Mouse (Mus musculus): ENCODE data around the gene Fam208a. TPM values are rescaled to one million over a fixed set of nuclear protein-coding genes. Genes with fewer than 3 reads are reported as not detected.

Fam208a gene
- polyA plus RNA-seq, 1 experiment: 43.3 TPM

GRCm38 (mm10) chr14:27440921-27441320, 12.3 kb downstream of the Fam208a start:
- Histone ChIP-seq H3K36me3 (ENCODE audit: control insufficient read depth, insufficient read depth, low read length, poor library complexity, severe bottlenecking) (peaks cover 24% of the 10 kb centered on the region), H3K9ac (ENCODE audit: low read depth, poor library complexity, severe bottlenecking) (no peak overlapping the region), H3K27ac (ENCODE audit: insufficient read depth, low read length) (no peak overlapping the region), H3K4me1 (ENCODE audit: control insufficient read depth, insufficient read depth, low read length) (no peaks in the 10 kb centered on the region), H3K4me3 (ENCODE audit: low read depth, low read length) (no peak overlapping the region), H3K9me3 (replicated peaks; ENCODE audit: control insufficient read depth, insufficient read depth, low read length, poor library complexity, severe bottlenecking) (no peaks in the 10 kb centered on the region), H3K27me3 (ENCODE audit: control insufficient read depth, insufficient read depth, low read length, poor library complexity, severe bottlenecking) (no peaks in the 10 kb centered on the region)
- TF ChIP-seq CTCF (IDR thresholded peaks at IDR 0.05; ENCODE audit: low read depth, low read length) (no peak), EP300 (IDR thresholded peaks at IDR 0.05; ENCODE audit: insufficient read depth, low read depth, low read length) (no peak), POLR2A (IDR thresholded peaks at IDR 0.05; ENCODE audit: insufficient read depth, low read length) (no peak)

GRCm38 (mm10) chr14:27444851-27445281, 16.2 kb downstream of the Fam208a start:
- peaks cover 43% of the 10 kb centered on the region for H3K36me3 ChIP-seq (ENCODE audit: control insufficient read depth, insufficient read depth, low read length, poor library complexity, severe bottlenecking)

GRCm38 (mm10) chr14:27446963-27447362, 18.3 kb downstream of the Fam208a start:
- TF ChIP-seq POLR2A (IDR thresholded peaks at IDR 0.05; ENCODE audit: insufficient read depth, low read length) (no peak), EP300 (IDR thresholded peaks at IDR 0.05; ENCODE audit: insufficient read depth, low read depth, low read length) (no peak), CTCF (IDR thresholded peaks at IDR 0.05; ENCODE audit: low read depth, low read length) (no peak)
- Histone ChIP-seq H3K27me3 (ENCODE audit: control insufficient read depth, insufficient read depth, low read length, poor library complexity, severe bottlenecking) (no peaks in the 10 kb centered on the region), H3K9me3 (replicated peaks; ENCODE audit: control insufficient read depth, insufficient read depth, low read length, poor library complexity, severe bottlenecking) (no peaks in the 10 kb centered on the region), H3K4me1 (ENCODE audit: control insufficient read depth, insufficient read depth, low read length) (no peaks in the 10 kb centered on the region), H3K36me3 (ENCODE audit: control insufficient read depth, insufficient read depth, low read length, poor library complexity, severe bottlenecking) (peaks cover 40% of the 10 kb centered on the region), H3K27ac (ENCODE audit: insufficient read depth, low read length) (no peak overlapping the region), H3K9ac (ENCODE audit: low read depth, poor library complexity, severe bottlenecking) (no peak overlapping the region), H3K4me3 (ENCODE audit: low read depth, low read length) (no peak overlapping the region)

More at GRCm38 (mm10) chr14:27444851-27445281, 16.2 kb downstream of the Fam208a start:
- TF ChIP-seq CTCF (IDR thresholded peaks at IDR 0.05; ENCODE audit: low read depth, low read length): no peak
- no peak for TF ChIP-seq EP300 (IDR thresholded peaks at IDR 0.05; ENCODE audit: insufficient read depth, low read depth, low read length)
- TF ChIP-seq POLR2A (IDR thresholded peaks at IDR 0.05; ENCODE audit: insufficient read depth, low read length): no peak
- H3K4me3 ChIP-seq (ENCODE audit: low read depth, low read length): no peak overlapping the region
- H3K27ac ChIP-seq (ENCODE audit: insufficient read depth, low read length): no peak overlapping the region
- H3K9me3 ChIP-seq (replicated peaks; ENCODE audit: control insufficient read depth, insufficient read depth, low read length, poor library complexity, severe bottlenecking): no peaks in the 10 kb centered on the region
- no peaks in the 10 kb centered on the region for H3K27me3 ChIP-seq (ENCODE audit: control insufficient read depth, insufficient read depth, low read length, poor library complexity, severe bottlenecking)
- H3K4me1 ChIP-seq (ENCODE audit: control insufficient read depth, insufficient read depth, low read length): no peaks in the 10 kb centered on the region
- no peak overlapping the region for H3K9ac ChIP-seq (ENCODE audit: low read depth, poor library complexity, severe bottlenecking)

GRCm38 (mm10) chr14:27491399-27491798, 62.8 kb downstream of the Fam208a start:
- TF ChIP-seq CTCF (IDR thresholded peaks at IDR 0.05; ENCODE audit: low read depth, low read length) (no peak), EP300 (IDR thresholded peaks at IDR 0.05; ENCODE audit: insufficient read depth, low read depth, low read length) (no peak), POLR2A (IDR thresholded peaks at IDR 0.05; ENCODE audit: insufficient read depth, low read length) (no peak)

GRCm38 (mm10) chr14:27493516-27493915, 64.9 kb downstream of the Fam208a start:
- Histone ChIP-seq H3K27me3 (ENCODE audit: control insufficient read depth, insufficient read depth, low read length, poor library complexity, severe bottlenecking) (no peaks in the 10 kb centered on the region), H3K36me3 (ENCODE audit: control insufficient read depth, insufficient read depth, low read length, poor library complexity, severe bottlenecking) (peaks cover 32% of the 10 kb centered on the region), H3K27ac (ENCODE audit: insufficient read depth, low read length) (no peak overlapping the region), H3K9me3 (replicated peaks; ENCODE audit: control insufficient read depth, insufficient read depth, low read length, poor library complexity, severe bottlenecking) (no peaks in the 10 kb centered on the region), H3K9ac (ENCODE audit: low read depth, poor library complexity, severe bottlenecking) (no peak overlapping the region), H3K4me1 (ENCODE audit: control insufficient read depth, insufficient read depth, low read length) (no peaks in the 10 kb centered on the region), H3K4me3 (ENCODE audit: low read depth, low read length) (no peak overlapping the region)
- no peak for TF ChIP-seq EP300 (IDR thresholded peaks at IDR 0.05; ENCODE audit: insufficient read depth, low read depth, low read length)
- TF ChIP-seq CTCF (IDR thresholded peaks at IDR 0.05; ENCODE audit: low read depth, low read length): peak; percentile 7

More at GRCm38 (mm10) chr14:27491399-27491798, 62.8 kb downstream of the Fam208a start:
- Histone ChIP-seq H3K36me3 (ENCODE audit: control insufficient read depth, insufficient read depth, low read length, poor library complexity, severe bottlenecking) (peaks cover 40% of the 10 kb centered on the region), H3K9ac (ENCODE audit: low read depth, poor library complexity, severe bottlenecking) (no peak overlapping the region), H3K4me1 (ENCODE audit: control insufficient read depth, insufficient read depth, low read length) (no peaks in the 10 kb centered on the region), H3K27ac (ENCODE audit: insufficient read depth, low read length) (no peak overlapping the region), H3K9me3 (replicated peaks; ENCODE audit: control insufficient read depth, insufficient read depth, low read length, poor library complexity, severe bottlenecking) (no peaks in the 10 kb centered on the region), H3K4me3 (ENCODE audit: low read depth, low read length) (no peak overlapping the region), H3K27me3 (ENCODE audit: control insufficient read depth, insufficient read depth, low read length, poor library complexity, severe bottlenecking) (no peaks in the 10 kb centered on the region)

- no peak for TF ChIP-seq CTCF (IDR thresholded peaks at IDR 0.05; ENCODE audit: low read depth, low read length)
- TF ChIP-seq POLR2A (IDR thresholded peaks at IDR 0.05; ENCODE audit: insufficient read depth, low read length): no peak
- TF ChIP-seq EP300 (IDR thresholded peaks at IDR 0.05; ENCODE audit: insufficient read depth, low read depth, low read length): no peak
- no peak overlapping the region for H3K4me3 ChIP-seq (ENCODE audit: low read depth, low read length)
- 0 out of 2 replicates have a peak, but pooled peaks cover 4% of the 10 kb centered on the region for H3K36me3 ChIP-seq (ENCODE audit: control insufficient read depth, insufficient read depth, low read length, poor library complexity, severe bottlenecking)
Observed at GRCm38 (mm10) chr14:27501096-27501495, 72.5 kb downstream of the Fam208a start.

More at GRCm38 (mm10) chr14:27501096-27501495, 72.5 kb downstream of the Fam208a start:
- H3K9me3 ChIP-seq (replicated peaks; ENCODE audit: control insufficient read depth, insufficient read depth, low read length, poor library complexity, severe bottlenecking): no peaks in the 10 kb centered on the region
- no peak overlapping the region for H3K27ac ChIP-seq (ENCODE audit: insufficient read depth, low read length)
- H3K9ac ChIP-seq (ENCODE audit: low read depth, poor library complexity, severe bottlenecking): no peak overlapping the region
- no peaks in the 10 kb centered on the region for H3K4me1 ChIP-seq (ENCODE audit: control insufficient read depth, insufficient read depth, low read length)
- no peaks in the 10 kb centered on the region for H3K27me3 ChIP-seq (ENCODE audit: control insufficient read depth, insufficient read depth, low read length, poor library complexity, severe bottlenecking)
